Mouse (Mus musculus) heart, embryonic 16.5 days (tissue): ENCODE measurements around the gene Chd9. TPM values are rescaled to one million over a fixed set of nuclear protein-coding genes. Genes with fewer than 3 reads are reported as not detected.
"Not testable (repeated sequence)": the region's sequence is repeated elsewhere in the genome, so short reads cannot be mapped to it uniquely, and the experiment has no call there.

ENCODE experiments used
- ATAC-seq: fragments of 200-750 bp; cut with Nextera tagmentation; replicated peaks from 2 replicates; pipeline ENCODE4 v1.8.0; 2017; ENCODE audit warnings: moderate number of reproducible peaks; ENCODE audit not compliant: insufficient read depth, low FRiP score; ENCODE audit errors: extremely low read depth
- H3K27ac ChIP-seq: fragments of 300-500 bp; sonication (generic); 2 replicates; pipeline ENCODE4 v1.5.1; 2014; ENCODE audit warnings: mild to moderate bottlenecking, low read length, control low read depth, moderate library complexity
- H3K27me3 ChIP-seq: fragments of 300-500 bp; sonication (generic); 2 replicates; pipeline ENCODE4 v1.6.1; 2014; ENCODE audit warnings: low read length, mixed read lengths; ENCODE audit not compliant: control insufficient read depth, insufficient read depth
- H3K36me3 ChIP-seq: fragments of 300-500 bp; sonication (generic); 2 replicates; pipeline ENCODE4 v1.6.1; 2014; ENCODE audit not compliant: control insufficient read depth, insufficient read depth
- H3K4me1 ChIP-seq: fragments of 300-500 bp; sonication (generic); 2 replicates; pipeline ENCODE4 v1.6.1; 2014; ENCODE audit warnings: low read length, mixed read lengths; ENCODE audit not compliant: control insufficient read depth, insufficient read depth
- H3K4me2 ChIP-seq: fragments of 300-500 bp; sonication (generic); 2 replicates; pipeline ENCODE4 v1.6.1; 2014; ENCODE audit warnings: low read depth, mild to moderate bottlenecking, control low read depth, low read length
- H3K4me3 ChIP-seq: fragments of 300-500 bp; sonication (generic); 2 replicates; pipeline ENCODE4 v1.5.1; 2014; ENCODE audit warnings: mild to moderate bottlenecking, control low read depth, low read length
- H3K9ac ChIP-seq: fragments of 300-500 bp; sonication (generic); 2 replicates; pipeline ENCODE4 v1.6.1; 2014; ENCODE audit warnings: low read length, control low read depth
- H3K9me3 ChIP-seq: fragments of 300-500 bp; sonication (generic); replicated peaks from 2 replicates; pipeline ENCODE4 v1.6.1; 2016; ENCODE audit warnings: low read length; ENCODE audit not compliant: control insufficient read depth
- WGBS: fragments of 180-500 bp; shearing (Covaris S2); extraction: QIAGEN DNeasy Blood & Tissue Kit; methylation state at CpG from one replicate; pipeline ENCODE4 v1.1.7; 2014; 5-methylcytosine and 5-hydroxymethylcytosine counted together
- polyA plus RNA-seq: library from polyadenylated mRNA; unstranded; fragments of >200 nt; fragmentation: Nextera tagmentation; extraction: Ambion mirVana; gene quantifications from 2 replicates; pipeline ENCODE4 v1.2.1, GENCODE M21; 2015

Gene Chd9
- polyA plus RNA-seq, 1 experiment from 2014 or later, result 60.6 TPM

GRCm38 (mm10) chr8:90876722-90877429, 48.7 kb downstream of the Chd9 start:
- Histone ChIP-seq H3K27ac (peak overlapping the region; percentile 87), H3K36me3 (no peaks in the 10 kb centered on the region), H3K9me3 (no peaks in the 10 kb centered on the region), H3K4me3 (peak overlapping the region; percentile 50), H3K4me2 (peak overlapping the region; percentile 84), H3K4me1 (peaks cover 22% of the 10 kb centered on the region), H3K9ac (peak overlapping the region; percentile 67), H3K27me3 (no peaks in the 10 kb centered on the region)
- 1% methylated on average over 24 of the region's 24 CpGs for WGBS
- ATAC-seq, result peak; percentile 75

DNA sequence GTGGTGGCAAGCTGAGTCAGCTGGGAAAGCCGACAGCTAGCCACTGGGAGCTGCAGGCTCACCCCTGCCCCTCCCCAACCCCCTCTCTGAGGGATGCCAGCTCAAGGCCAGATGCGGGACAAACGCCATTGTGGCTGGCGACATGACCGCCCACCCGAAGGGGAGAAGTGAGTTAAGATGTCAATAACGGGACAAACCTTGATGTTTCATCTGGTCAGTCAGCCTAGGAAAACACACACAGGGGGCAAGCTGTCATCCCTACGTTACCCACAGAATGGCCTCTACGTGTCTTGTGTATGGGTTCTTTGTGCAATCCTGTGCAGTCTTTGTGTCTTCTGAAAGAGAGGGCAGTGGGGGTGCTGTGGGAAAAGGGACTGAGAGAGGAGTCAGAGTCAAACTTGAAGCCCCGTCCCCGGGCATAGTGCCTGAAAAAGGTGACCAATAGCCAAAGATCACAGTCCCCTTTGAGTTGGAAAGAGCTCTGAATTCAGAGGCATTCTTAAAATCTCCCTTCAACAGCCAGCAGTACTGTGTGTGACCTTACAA, 49.4 kb downstream of the Chd9 start:
- H3K4me2 ChIP-seq, result peak overlapping the region; percentile 84
- 5% methylated on average over 11 of the region's 11 CpGs for WGBS
- ATAC-seq, result no peak; the same call in 1 of the 2 replicates

GRCm38 (mm10) chr8:90878551-90878950, 50.4 kb downstream of the Chd9 start:
- 57% methylated on average over 6 of the region's 6 CpGs for WGBS
- peaks cover 22% of the 10 kb centered on the region for H3K4me1 ChIP-seq
- H3K4me3 ChIP-seq, result no peak overlapping the region
- ATAC-seq, result no peak
- no peak overlapping the region for H3K4me2 ChIP-seq
- no peak overlapping the region for H3K27ac ChIP-seq
- no peaks in the 10 kb centered on the region for H3K27me3 ChIP-seq
- no peaks in the 10 kb centered on the region for H3K36me3 ChIP-seq
- H3K9me3 ChIP-seq, result no peaks in the 10 kb centered on the region
- no peak overlapping the region for H3K9ac ChIP-seq

More for the DNA sequence above, 49.4 kb downstream of the Chd9 start:
- H3K27ac ChIP-seq, result peak overlapping the region; percentile 87
- no peaks in the 10 kb centered on the region for H3K36me3 ChIP-seq
- H3K4me1 ChIP-seq, result peaks cover 22% of the 10 kb centered on the region
- H3K27me3 ChIP-seq, result no peaks in the 10 kb centered on the region
- peak overlapping the region; percentile 50 for H3K4me3 ChIP-seq
- H3K9me3 ChIP-seq, result no peaks in the 10 kb centered on the region
- H3K9ac ChIP-seq, result peak overlapping the region; percentile 67

GRCm38 (mm10) chr8:90880041-90880440, 51.9 kb downstream of the Chd9 start:
- no peak overlapping the region for H3K27ac ChIP-seq
- no peak overlapping the region for H3K4me2 ChIP-seq
- no peak for ATAC-seq
- no peak overlapping the region for H3K9ac ChIP-seq
- H3K36me3 ChIP-seq, result no peaks in the 10 kb centered on the region
- WGBS, result 64% methylated on average over 4 of the region's 4 CpGs
- no peak overlapping the region for H3K4me3 ChIP-seq
- no peaks in the 10 kb centered on the region for H3K9me3 ChIP-seq
- peaks cover 22% of the 10 kb centered on the region for H3K4me1 ChIP-seq
- H3K27me3 ChIP-seq, result no peaks in the 10 kb centered on the region

DNA sequence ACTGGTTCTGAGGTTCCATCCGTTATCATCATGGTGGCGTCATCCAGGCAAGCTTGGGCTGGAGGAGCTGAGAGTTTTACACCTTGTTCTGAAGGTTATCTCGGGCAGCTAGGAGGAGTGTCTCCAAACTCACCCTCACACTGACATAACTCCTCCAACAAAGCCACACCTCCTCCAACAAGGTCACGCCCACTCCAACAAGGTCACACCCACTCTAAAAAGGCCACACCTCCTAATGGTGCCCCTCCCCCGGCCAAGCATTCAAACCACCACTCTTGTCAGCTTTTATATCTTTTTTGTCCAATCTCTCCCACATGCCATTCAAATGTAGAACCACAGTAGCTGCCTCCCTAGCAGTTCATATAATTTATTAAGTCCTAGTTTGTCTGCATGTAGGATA, 53.0 kb downstream of the Chd9 start:
- WGBS, result 83% methylated on average over 5 of the region's 5 CpGs
- Histone ChIP-seq H3K4me2 (no peak overlapping the region), H3K36me3 (no peaks in the 10 kb centered on the region), H3K4me3 (no peak overlapping the region), H3K27me3 (no peaks in the 10 kb centered on the region), H3K27ac (no peak overlapping the region), H3K9me3 (no peaks in the 10 kb centered on the region), H3K9ac (no peak overlapping the region), H3K4me1 (peaks cover 19% of the 10 kb centered on the region)
- ATAC-seq, result no peak

DNA sequence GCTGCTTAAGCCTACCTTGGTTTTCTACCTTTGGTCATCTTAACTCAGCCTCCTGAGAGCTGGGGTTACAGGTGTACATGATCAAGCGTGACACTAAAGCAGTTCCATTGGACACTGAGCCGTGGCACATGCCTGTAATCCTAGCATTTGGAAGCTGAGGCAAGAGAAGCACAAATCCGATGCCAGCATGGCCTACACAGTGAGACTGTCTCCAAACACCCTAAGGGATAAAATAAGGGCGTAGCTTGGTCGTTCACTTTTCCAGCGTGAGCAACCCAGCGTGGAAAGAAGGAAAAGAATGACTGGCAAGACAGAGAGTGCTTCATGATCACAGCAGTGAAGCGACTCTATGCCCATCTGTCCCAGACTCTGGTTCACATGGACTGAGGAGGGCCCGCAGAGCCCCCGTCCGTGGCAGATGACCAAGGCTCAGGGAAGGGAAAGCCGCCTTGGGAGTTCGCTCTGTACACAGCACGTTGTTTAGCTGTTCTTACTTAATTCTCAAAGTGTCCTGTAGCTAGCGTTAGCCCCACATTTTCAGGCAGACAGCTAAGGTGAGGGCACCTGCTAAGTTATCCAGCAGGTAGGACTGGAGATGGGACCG, 54.0 kb downstream of the Chd9 start:
- H3K4me1 ChIP-seq, result peaks cover 12% of the 10 kb centered on the region
- no peaks in the 10 kb centered on the region for H3K27me3 ChIP-seq
- WGBS, result 87% methylated on average over 16 of the region's 16 CpGs
- H3K27ac ChIP-seq, result no peak overlapping the region
- H3K4me2 ChIP-seq, result no peak overlapping the region
- ATAC-seq, result no peak
- no peaks in the 10 kb centered on the region for H3K36me3 ChIP-seq
- no peaks in the 10 kb centered on the region for H3K9me3 ChIP-seq
- no peak overlapping the region for H3K9ac ChIP-seq
- H3K4me3 ChIP-seq, result no peak overlapping the region

DNA sequence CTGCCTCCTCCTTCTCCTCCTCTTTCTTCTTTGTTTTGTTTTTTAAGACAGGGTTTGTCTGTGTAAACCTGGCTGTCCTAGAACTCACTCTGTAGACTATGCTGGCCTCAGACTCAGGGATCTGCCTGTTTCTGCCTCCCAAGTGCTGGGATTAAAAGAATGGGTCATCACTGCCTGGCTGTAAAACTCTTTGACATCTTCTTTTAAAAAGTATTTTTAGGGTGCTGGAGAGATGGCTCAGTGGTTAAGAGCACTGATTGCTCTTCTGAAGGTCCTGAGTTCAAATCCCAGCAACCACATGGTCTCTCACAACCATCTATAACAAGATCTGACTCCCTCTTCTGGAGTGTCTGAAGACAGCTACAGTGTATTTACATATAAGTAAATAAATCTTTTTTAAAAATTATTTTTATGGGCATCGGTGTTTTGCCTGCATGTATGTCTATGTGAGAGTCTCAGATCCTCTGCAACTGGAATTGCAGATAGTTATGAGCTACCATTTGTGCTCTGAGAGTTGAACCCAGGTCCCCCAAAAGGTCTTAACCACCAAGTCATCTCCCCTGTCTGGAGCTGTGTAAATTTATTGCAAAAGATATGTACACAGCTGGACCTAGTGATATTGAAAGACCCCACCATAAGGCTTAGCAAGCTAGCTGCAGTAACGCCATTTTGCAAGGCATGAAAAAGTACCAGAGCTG, 57.7 kb downstream of the Chd9 start:
- H3K4me3 ChIP-seq, result no peak overlapping the region
- no peak for ATAC-seq
- 67% methylated on average over 2 of the region's 2 CpGs for WGBS

DNA sequence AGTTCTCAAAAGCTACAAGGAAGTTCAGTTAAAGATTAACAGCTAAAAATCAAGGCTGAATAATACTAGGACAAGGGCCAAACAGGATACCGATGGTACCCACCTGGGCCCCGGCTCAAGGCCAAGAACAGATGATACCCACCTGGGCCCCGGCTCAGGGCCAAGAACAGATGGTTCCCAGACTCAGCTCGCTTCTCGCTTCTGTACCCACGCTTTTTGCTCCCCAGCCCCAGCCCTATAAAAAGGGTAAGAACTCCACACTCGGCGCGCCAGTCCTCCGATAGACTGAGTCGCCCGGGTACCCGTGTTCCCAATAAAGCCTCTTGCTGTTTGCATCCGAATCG, 58.2 kb downstream of the Chd9 start:
- WGBS, result no CpG with 5 or more reads among the region's 15 CpGs
- not testable (repeated sequence) for H3K4me2 ChIP-seq, H3K4me3 ChIP-seq, H3K9ac ChIP-seq, H3K36me3 ChIP-seq, H3K4me1 ChIP-seq, H3K27ac ChIP-seq, ATAC-seq, H3K27me3 ChIP-seq, H3K9me3 ChIP-seq

More for the DNA sequence above, 57.7 kb downstream of the Chd9 start:
- Histone ChIP-seq H3K9me3 (no peaks in the 10 kb centered on the region), H3K27me3 (no peaks in the 10 kb centered on the region), H3K4me2 (no peak overlapping the region), H3K4me1 (peaks cover 2% of the 10 kb centered on the region; the same call in 1 of the 2 replicates), H3K36me3 (no peaks in the 10 kb centered on the region), H3K27ac (no peak overlapping the region), H3K9ac (no peak overlapping the region)

GRCm38 (mm10) chr8:90887328-90887727, 59.2 kb downstream of the Chd9 start:
- H3K27ac ChIP-seq, H3K4me2 ChIP-seq, ATAC-seq, H3K9ac ChIP-seq, H3K27me3 ChIP-seq, H3K4me1 ChIP-seq, H3K36me3 ChIP-seq, H3K9me3 ChIP-seq: not testable (repeated sequence)
- H3K4me3 ChIP-seq, result peak overlapping the region; percentile 44
- WGBS, result no CpG with 5 or more reads among the region's 20 CpGs
